Mouse (Mus musculus) liver, embryonic 11.5 days (tissue): ENCODE data around the gene 4933415A04Rik. TPM values are rescaled to one million over a fixed set of nuclear protein-coding genes. Genes with fewer than 3 reads are reported as not detected.

Experiments used
- ATAC-seq: fragments of 200-750 bp; cut with Nextera tagmentation; replicated peaks from 2 replicates; pipeline ENCODE4 v1.8.0; 2017; ENCODE audit warnings: moderate number of reproducible peaks, mild to moderate bottlenecking, moderate TSS enrichment, moderate library complexity; ENCODE audit not compliant: low FRiP score
- DNase-seq: peaks from one replicate; pipeline ENCODE4 v3.0.0-alpha.2; 2017; ENCODE audit warnings: low spot score
- H3K27ac ChIP-seq: fragments of 300-500 bp; sonication (generic); 2 replicates; pipeline ENCODE4 v1.5.1; 2014; ENCODE audit warnings: mild to moderate bottlenecking, low read depth, low read length, control low read depth
- H3K27me3 ChIP-seq: fragments of 300-500 bp; sonication (generic); replicated peaks from 2 replicates; pipeline ENCODE4 v1.6.1; 2014; ENCODE audit warnings: low read length, mixed read lengths; ENCODE audit not compliant: control insufficient read depth, insufficient read depth
- H3K36me3 ChIP-seq: fragments of 300-500 bp; sonication (generic); 2 replicates; pipeline ENCODE4 v1.6.1; 2014; ENCODE audit warnings: mild to moderate bottlenecking, low read length, moderate library complexity, mixed read lengths; ENCODE audit not compliant: control insufficient read depth, insufficient read depth
- H3K4me1 ChIP-seq: fragments of 300-500 bp; sonication (generic); replicated peaks from 2 replicates; pipeline ENCODE4 v1.6.1; 2014; ENCODE audit warnings: low read length, mixed read lengths; ENCODE audit not compliant: control insufficient read depth, insufficient read depth
- H3K4me2 ChIP-seq: fragments of 300-500 bp; sonication (generic); 2 replicates; pipeline ENCODE4 v1.6.1; 2014; ENCODE audit warnings: mild to moderate bottlenecking, control low read depth, moderate library complexity
- H3K4me3 ChIP-seq: fragments of 300-500 bp; sonication (generic); 2 replicates; pipeline ENCODE4 v1.5.1; 2014; ENCODE audit warnings: low read depth, low read length, control low read depth
- H3K9ac ChIP-seq: fragments of 300-500 bp; sonication (generic); 2 replicates; pipeline ENCODE4 v1.6.1; 2014; ENCODE audit warnings: low read depth, low read length, control low read depth
- H3K9me3 ChIP-seq: fragments of 300-500 bp; sonication (generic); 2 replicates; pipeline ENCODE4 v1.6.1; 2016; ENCODE audit warnings: low read length, inconsistent platforms, mixed read lengths; ENCODE audit not compliant: control insufficient read depth
- WGBS: fragments of 180-500 bp; shearing (Covaris S2); extraction: QIAGEN DNeasy Blood & Tissue Kit; methylation state at CpG from one replicate; pipeline ENCODE4 v1.1.7; 2014; 5-methylcytosine and 5-hydroxymethylcytosine counted together
- polyA plus RNA-seq: library from polyadenylated mRNA; unstranded; fragments of >200 nt; fragmentation: Nextera tagmentation; extraction: Ambion mirVana; gene quantifications from 2 replicates; pipeline ENCODE4 v1.2.1, GENCODE M21; 2014

Gene 4933415A04Rik
- polyA plus RNA-seq, 1 experiment from 2014 or later: 2.7 TPM

GRCm38 (mm10) chr11:43548657-43549435, 38.0 kb upstream of the 4933415A04Rik start:
- Histone ChIP-seq H3K9ac (no peak overlapping the region), H3K4me2 (no peak overlapping the region), H3K36me3 (no peaks in the 10 kb centered on the region), H3K27me3 (no peaks in the 10 kb centered on the region), H3K9me3 (no peaks in the 10 kb centered on the region), H3K27ac (peak overlapping the region; percentile 43; the same call in 1 of the 2 replicates), H3K4me1 (peaks cover 37% of the 10 kb centered on the region), H3K4me3 (no peak overlapping the region)
- no peak for DNase-seq
- ATAC-seq: no peak
- 45% methylated on average over 12 of the region's 12 CpGs for WGBS

- peaks cover 30% of the 10 kb centered on the region for H3K4me1 ChIP-seq
- H3K36me3 ChIP-seq: no peaks in the 10 kb centered on the region
- DNase-seq: no peak
- H3K4me3 ChIP-seq: no peak overlapping the region
- H3K27ac ChIP-seq: no peak overlapping the region
- 49% methylated on average over 11 of the region's 11 CpGs for WGBS
- ATAC-seq: no peak
- no peak overlapping the region for H3K9ac ChIP-seq
- no peak overlapping the region for H3K4me2 ChIP-seq
- no peaks in the 10 kb centered on the region for H3K27me3 ChIP-seq
- no peaks in the 10 kb centered on the region for H3K9me3 ChIP-seq
These were observed 37.1 kb upstream of the 4933415A04Rik start for GRCm38 (mm10) chr11:43549701-43550100.

GRCm38 (mm10) chr11:43551756-43552155, 35.1 kb upstream of the 4933415A04Rik start:
- Histone ChIP-seq H3K4me3 (no peak overlapping the region), H3K27ac (no peak overlapping the region), H3K4me2 (no peak overlapping the region), H3K4me1 (peaks cover 24% of the 10 kb centered on the region), H3K9ac (no peak overlapping the region), H3K27me3 (no peaks in the 10 kb centered on the region), H3K36me3 (no peaks in the 10 kb centered on the region), H3K9me3 (no peaks in the 10 kb centered on the region)
- DNase-seq: no peak
- 64% methylated on average over 3 of the region's 3 CpGs for WGBS
- ATAC-seq: no peak

DNA sequence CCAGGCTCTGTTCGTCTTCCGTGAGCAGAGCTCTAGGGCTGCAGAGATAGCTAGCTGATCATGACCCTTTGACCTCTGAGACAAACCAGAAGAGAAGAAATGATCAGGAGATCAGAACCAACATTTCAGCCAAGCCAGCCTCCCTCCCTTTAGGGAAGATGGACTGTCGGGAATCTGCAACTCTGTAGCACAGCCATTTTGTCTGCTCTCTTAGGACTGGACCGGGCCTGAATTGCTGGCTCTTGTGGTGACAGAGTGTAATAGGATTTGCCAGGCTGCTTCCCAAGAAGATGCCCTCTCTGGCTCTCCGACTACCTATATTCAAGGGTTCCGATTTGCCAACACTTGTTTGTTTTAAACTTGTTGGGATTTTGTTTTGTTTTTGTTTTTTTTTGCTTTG, 34.2 kb upstream of the 4933415A04Rik start:
- Histone ChIP-seq H3K27me3 (no peaks in the 10 kb centered on the region), H3K36me3 (no peaks in the 10 kb centered on the region), H3K4me2 (no peak overlapping the region), H3K4me3 (no peak overlapping the region), H3K9ac (no peak overlapping the region), H3K4me1 (peaks cover 24% of the 10 kb centered on the region), H3K27ac (no peak overlapping the region), H3K9me3 (no peaks in the 10 kb centered on the region)
- DNase-seq: no peak
- WGBS: 67% methylated on average over 6 of the region's 6 CpGs
- ATAC-seq: no peak

DNA sequence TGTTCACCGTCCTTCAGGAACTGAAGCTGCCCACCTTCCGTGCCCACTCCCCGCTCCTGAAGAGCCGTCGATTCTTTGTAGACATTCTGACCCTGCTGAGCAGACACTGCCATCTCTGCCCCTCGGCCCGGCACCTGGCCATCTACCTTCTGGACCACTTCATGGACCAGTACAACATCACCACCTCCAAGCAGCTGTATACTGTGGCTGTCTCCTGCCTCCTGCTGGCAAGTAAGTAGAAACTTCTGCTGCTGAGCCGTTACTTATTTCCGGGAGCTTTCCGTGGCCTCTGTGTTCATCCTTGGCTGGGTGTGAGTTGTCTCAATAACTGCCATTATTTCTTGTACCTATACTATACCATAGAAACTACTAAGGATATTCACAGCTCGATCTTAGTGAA, 30.3 kb upstream of the 4933415A04Rik start:
- Histone ChIP-seq H3K9ac (no peak overlapping the region), H3K9me3 (no peaks in the 10 kb centered on the region), H3K27me3 (no peaks in the 10 kb centered on the region), H3K27ac (no peak overlapping the region), H3K36me3 (no peaks in the 10 kb centered on the region), H3K4me2 (no peak overlapping the region), H3K4me3 (no peak overlapping the region), H3K4me1 (peaks cover 4% of the 10 kb centered on the region; the same call in 1 of the 2 replicates)
- DNase-seq (no peak), ATAC-seq (no peak)
- WGBS: 76% methylated on average over 11 of the region's 11 CpGs

GRCm38 (mm10) chr11:43559515-43560292, 27.1 kb upstream of the 4933415A04Rik start:
- no peak overlapping the region for H3K4me2 ChIP-seq
- peaks cover 4% of the 10 kb centered on the region for H3K4me1 ChIP-seq
- 41% methylated on average over 6 of the region's 6 CpGs for WGBS
- no peak for ATAC-seq
- no peak for DNase-seq
- no peak overlapping the region for H3K4me3 ChIP-seq
- no peaks in the 10 kb centered on the region for H3K9me3 ChIP-seq
- H3K27me3 ChIP-seq: no peaks in the 10 kb centered on the region
- no peak overlapping the region for H3K27ac ChIP-seq
- no peak overlapping the region for H3K9ac ChIP-seq
- no peaks in the 10 kb centered on the region for H3K36me3 ChIP-seq

DNA sequence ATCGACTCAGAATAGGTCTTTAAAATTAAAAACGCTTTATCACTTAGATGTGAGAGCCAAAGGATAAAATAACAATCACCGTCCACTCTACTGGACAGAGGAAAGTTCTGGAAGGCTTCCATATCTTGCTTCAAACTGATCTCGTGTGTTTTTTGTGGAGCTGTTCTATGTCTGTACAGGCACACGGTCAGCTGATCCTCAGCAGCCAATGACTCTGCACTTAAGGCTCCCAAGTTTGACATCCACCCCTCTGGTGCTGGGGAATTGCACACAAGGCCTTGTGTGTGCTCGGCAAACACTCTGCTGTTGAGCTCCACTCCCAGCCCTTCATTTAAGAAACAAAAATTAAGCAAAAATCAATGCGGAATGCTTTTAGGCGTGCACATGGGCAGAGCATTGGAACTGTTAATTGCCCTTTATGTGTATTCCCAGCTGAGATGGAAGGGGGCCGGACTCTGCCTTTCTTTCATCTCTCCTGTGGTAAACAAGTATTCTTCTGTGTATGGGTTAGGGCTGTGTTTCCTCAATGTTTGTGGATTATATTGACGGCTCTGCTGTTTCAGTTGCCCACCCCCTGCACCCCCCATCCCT, 23.1 kb upstream of the 4933415A04Rik start:
- H3K27ac ChIP-seq: no peak overlapping the region
- H3K9me3 ChIP-seq: no peaks in the 10 kb centered on the region
- DNase-seq (no peak), ATAC-seq (no peak)
- no peaks in the 10 kb centered on the region for H3K36me3 ChIP-seq
- no peak overlapping the region for H3K9ac ChIP-seq
- H3K4me1 ChIP-seq: peaks cover 7% of the 10 kb centered on the region
- H3K27me3 ChIP-seq: no peaks in the 10 kb centered on the region
- 74% methylated on average over 10 of the region's 10 CpGs for WGBS
- H3K4me2 ChIP-seq: no peak overlapping the region
- no peak overlapping the region for H3K4me3 ChIP-seq

DNA sequence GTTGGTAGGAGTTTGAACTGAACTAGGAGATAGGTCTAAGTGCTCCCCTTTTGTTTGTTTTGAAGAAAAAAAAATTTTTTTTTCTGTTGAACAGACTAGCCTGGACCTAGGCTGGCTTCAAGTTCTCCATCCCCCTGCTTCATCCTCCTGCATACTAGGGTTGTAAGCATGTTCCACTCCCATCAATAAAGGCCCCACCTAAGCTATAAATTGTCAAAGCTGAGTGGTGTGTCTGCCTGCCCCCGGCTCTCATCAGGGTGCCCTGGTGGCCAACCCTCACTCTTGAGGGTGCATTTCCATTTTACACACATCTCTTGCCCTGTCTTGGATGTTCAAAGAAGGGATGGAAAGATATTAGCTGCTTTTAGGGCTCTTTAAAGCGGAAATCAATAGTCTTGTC, 21.4 kb upstream of the 4933415A04Rik start:
- no peak for DNase-seq
- Histone ChIP-seq H3K27ac (no peak overlapping the region), H3K4me1 (peaks cover 6% of the 10 kb centered on the region), H3K4me3 (no peak overlapping the region), H3K9ac (no peak overlapping the region), H3K9me3 (no peaks in the 10 kb centered on the region), H3K27me3 (no peaks in the 10 kb centered on the region), H3K36me3 (no peaks in the 10 kb centered on the region), H3K4me2 (no peak overlapping the region)
- WGBS: 59% methylated on average over 2 of the region's 2 CpGs
- ATAC-seq: no peak
